8 mouse cellular contexts compared by ENCODE assay signal in genomic region chr10:75872915-75873542, GRCm38 (mm10). TPM values are rescaled to one million over a fixed set of nuclear protein-coding genes. Genes with fewer than 3 reads are reported as not detected.
DNase-seq lines count a peak whose midpoint lies in the region; ATAC-seq and TF ChIP-seq lines count a peak whose summit lies in the region.

No protein-coding gene starts in this region.

- peak overlapping the region; percentile 85 for H3K27ac ChIP-seq in forebrain, embryonic 14.5 days (ENCODE audit: low read depth, low read length)
- no peak overlapping the region for H3K27ac ChIP-seq in liver, embryonic 14.5 days
- H3K27ac ChIP-seq in neural tube, embryonic 11.5 days (ENCODE audit: low read depth, low read length): peak overlapping the region; percentile 81

- WGBS in forebrain, embryonic 14.5 days: 1% methylated on average over 11 of the region's 11 CpGs
- 5% methylated on average over 11 of the region's 11 CpGs for WGBS in liver, embryonic 14.5 days (ENCODE audit: insufficient replicate concordance)
- WGBS in neural tube, embryonic 11.5 days: 2% methylated on average over 11 of the region's 11 CpGs

- no peaks in the 10 kb centered on the region for H3K36me3 ChIP-seq in forebrain, embryonic 14.5 days (ENCODE audit: control insufficient read depth, insufficient read depth, low read length)
- H3K36me3 ChIP-seq in liver, embryonic 14.5 days (replicated peaks; ENCODE audit: control insufficient read depth, insufficient read depth, low read depth): no peaks in the 10 kb centered on the region
- H3K36me3 ChIP-seq in neural tube, embryonic 11.5 days (ENCODE audit: control insufficient read depth, insufficient read depth, low read length): no peaks in the 10 kb centered on the region

- TF ChIP-seq CTCF in liver, embryonic 14.5 days (IDR thresholded peaks at IDR 0.05; ENCODE audit: low read depth): no peak

- intact Hi-C loops in heart, postnatal 14 days (cut with DNase I): no loop called here

- DNase-seq in MN1 (ENCODE audit: low spot score): peak; percentile 92
- peak; percentile 95 for DNase-seq in cerebellum, adult 11-12 months
- peak; percentile 97 for DNase-seq in forebrain, embryonic 14.5 days (ENCODE audit: low spot score)
- peak; percentile 49 to 76 for DNase-seq in heart, postnatal 14 days
- peak; percentile 74 to 76 for DNase-seq in kidney, postnatal 4 days
- no peak for DNase-seq in liver, embryonic 14.5 days (ENCODE audit: low read depth in 3 of 3, low spot score in 3 of 3)
- peak; percentile 89 for DNase-seq in neural tube, embryonic 11.5 days (ENCODE audit: low spot score)
- DNase-seq in yolk sac, embryonic 10.5 days (ENCODE audit: low spot score): peak; percentile 70

- H3K9ac ChIP-seq in forebrain, embryonic 14.5 days (ENCODE audit: low read length): peak overlapping the region; percentile 61
- no peak overlapping the region for H3K9ac ChIP-seq in liver, embryonic 14.5 days (replicated peaks)
- peak overlapping the region; percentile 44 for H3K9ac ChIP-seq in neural tube, embryonic 11.5 days (ENCODE audit: low read length)

- peak overlapping the region; percentile 28 for H3K4me3 ChIP-seq in forebrain, embryonic 14.5 days (ENCODE audit: low read depth, low read length)
- H3K4me3 ChIP-seq in liver, embryonic 14.5 days (ENCODE audit: insufficient read depth in 1 of 2, low read depth in 2 of 2, low read length in 2 of 2): peak overlapping the region; percentile 47 to 63
- peak overlapping the region; percentile 26 for H3K4me3 ChIP-seq in neural tube, embryonic 11.5 days (ENCODE audit: low read depth, low read length)

- ATAC-seq in forebrain, embryonic 14.5 days: peak; percentile 98
- peak; percentile 80 for ATAC-seq in liver, embryonic 14.5 days (ENCODE audit: insufficient read depth)
- ATAC-seq in neural tube, embryonic 11.5 days (ENCODE audit: insufficient read depth, low FRiP score, low TSS enrichment): peak; percentile 99

- H3K4me1 ChIP-seq in forebrain, embryonic 14.5 days (ENCODE audit: control insufficient read depth, insufficient read depth, low read length): peaks cover 14% of the 10 kb centered on the region
- H3K4me1 ChIP-seq in liver, embryonic 14.5 days (replicated peaks; ENCODE audit: control insufficient read depth in 2 of 2, insufficient read depth in 2 of 2, low read length in 1 of 2): peaks cover 5 to 13% of the 10 kb centered on the region in 2 experiments
- peaks cover 7% of the 10 kb centered on the region; the same call in 1 of the 2 replicates for H3K4me1 ChIP-seq in neural tube, embryonic 11.5 days (ENCODE audit: control insufficient read depth, insufficient read depth, low read length)

- peak overlapping the region; percentile 63 for H3K4me2 ChIP-seq in forebrain, embryonic 14.5 days (ENCODE audit: low read length)
- peak overlapping the region; percentile 65 for H3K4me2 ChIP-seq in liver, embryonic 14.5 days (ENCODE audit: low read depth)
- H3K4me2 ChIP-seq in neural tube, embryonic 11.5 days (ENCODE audit: low read depth): peak overlapping the region; percentile 53

- H3K9me3 ChIP-seq in forebrain, embryonic 14.5 days (replicated peaks; ENCODE audit: control insufficient read depth, low read length): no peaks in the 10 kb centered on the region
- H3K9me3 ChIP-seq in liver, embryonic 14.5 days (ENCODE audit: control insufficient read depth, low read length): no peaks in the 10 kb centered on the region
- H3K9me3 ChIP-seq in neural tube, embryonic 11.5 days (ENCODE audit: control insufficient read depth, low read length): no peaks in the 10 kb centered on the region

- H3K27me3 ChIP-seq in forebrain, embryonic 14.5 days (replicated peaks; ENCODE audit: control insufficient read depth, insufficient read depth, low read length): no peaks in the 10 kb centered on the region
- no peaks in the 10 kb centered on the region for H3K27me3 ChIP-seq in liver, embryonic 14.5 days (ENCODE audit: control insufficient read depth, insufficient read depth, low read length)
- H3K27me3 ChIP-seq in neural tube, embryonic 11.5 days (ENCODE audit: control insufficient read depth, insufficient read depth, low read length): no peaks in the 10 kb centered on the region

- no peak for TF ChIP-seq EP300 in liver, embryonic 14.5 days (IDR thresholded peaks at IDR 0.05; ENCODE audit: low read depth)

RNA-seq across cellular contexts. Expression of gene Mif, which starts 13.0 kb away (rescaled TPM):
- 1,715 and 2,306 TPM in 2 replicates for polyA plus RNA-seq in forebrain, embryonic 14.5 days (2014; fragmentation: Nextera tagmentation; extraction: Ambion mirVana)
- total RNA-seq in heart, postnatal 14 days (2021): 100 to 1,000 TPM; 215 to 220 TPM
- 846 and 879 TPM in 2 replicates for polyA plus RNA-seq in liver, embryonic 14.5 days (2012; rRNA removed)
- 746 and 755 TPM in 2 replicates for polyA plus RNA-seq in liver, embryonic 14.5 days (2014; fragmentation: Nextera tagmentation; extraction: Ambion mirVana)
- 2,352 and 2,361 TPM in 2 replicates for polyA plus RNA-seq in neural tube, embryonic 11.5 days (2014; fragmentation: Nextera tagmentation; extraction: Ambion mirVana)

RNA-seq across cellular contexts. Expression of gene Derl3, which starts 20.2 kb away (rescaled TPM):
- 1.6 and 1.7 TPM in 2 replicates for polyA plus RNA-seq in forebrain, embryonic 14.5 days (2014; fragmentation: Nextera tagmentation; extraction: Ambion mirVana)
- under 1 TPM in 1 of 2 experiments, not detected in 1; 0.51 TPM for total RNA-seq in heart, postnatal 14 days (2021)
- polyA plus RNA-seq in liver, embryonic 14.5 days (2012; rRNA removed): 0.23 and 0.47 TPM in 2 replicates
- 0.18 TPM in 1 of 2 replicates, not detected in the other for polyA plus RNA-seq in liver, embryonic 14.5 days (2014; fragmentation: Nextera tagmentation; extraction: Ambion mirVana)
- polyA plus RNA-seq in neural tube, embryonic 11.5 days (2014; fragmentation: Nextera tagmentation; extraction: Ambion mirVana): 2.8 and 2.9 TPM in 2 replicates

RNA-seq across cellular contexts. Expression of gene Gstt2, which starts 35.8 kb away (rescaled TPM):
- 4.1 and 6.0 TPM in 2 replicates for polyA plus RNA-seq in forebrain, embryonic 14.5 days (2014; fragmentation: Nextera tagmentation; extraction: Ambion mirVana)
- 10 to 100 TPM in 1 of 2 experiments, 1 to 10 TPM in 1; 9.4 to 12.1 TPM for total RNA-seq in heart, postnatal 14 days (2021)
- polyA plus RNA-seq in liver, embryonic 14.5 days (2012; rRNA removed): 33.8 and 36.4 TPM in 2 replicates
- 42.7 and 43.7 TPM in 2 replicates for polyA plus RNA-seq in liver, embryonic 14.5 days (2014; fragmentation: Nextera tagmentation; extraction: Ambion mirVana)
- 6.5 and 7.2 TPM in 2 replicates for polyA plus RNA-seq in neural tube, embryonic 11.5 days (2014; fragmentation: Nextera tagmentation; extraction: Ambion mirVana)

RNA-seq across cellular contexts. Expression of gene Smarcb1, which starts 48.4 kb away (rescaled TPM):
- polyA plus RNA-seq in forebrain, embryonic 14.5 days (2014; fragmentation: Nextera tagmentation; extraction: Ambion mirVana): 253 and 292 TPM in 2 replicates
- 10 to 100 TPM; 26.1 to 29.1 TPM for total RNA-seq in heart, postnatal 14 days (2021)
- polyA plus RNA-seq in liver, embryonic 14.5 days (2012; rRNA removed): 21.2 and 28.5 TPM in 2 replicates
- 47.7 and 55.3 TPM in 2 replicates for polyA plus RNA-seq in liver, embryonic 14.5 days (2014; fragmentation: Nextera tagmentation; extraction: Ambion mirVana)
- 288 and 294 TPM in 2 replicates for polyA plus RNA-seq in neural tube, embryonic 11.5 days (2014; fragmentation: Nextera tagmentation; extraction: Ambion mirVana)

RNA-seq across cellular contexts. Expression of gene Gstt4, which starts 50.7 kb away (rescaled TPM):
- polyA plus RNA-seq in forebrain, embryonic 14.5 days (2014; fragmentation: Nextera tagmentation; extraction: Ambion mirVana): not detected in 2 replicates
- not detected for total RNA-seq in heart, postnatal 14 days (2021)
- polyA plus RNA-seq in liver, embryonic 14.5 days (2012; rRNA removed): not detected in 2 replicates
- polyA plus RNA-seq in liver, embryonic 14.5 days (2014; fragmentation: Nextera tagmentation; extraction: Ambion mirVana): 0.10 TPM in 1 of 2 replicates, not detected in the other
- not detected in 2 replicates for polyA plus RNA-seq in neural tube, embryonic 11.5 days (2014; fragmentation: Nextera tagmentation; extraction: Ambion mirVana)

Comparison
In these comparisons a context has a peak if more than half of its experiments do, and no peak if none do; other contexts are left out.
1. DNase-seq: peak in MN1 (single experiment), cerebellum, adult 11-12 months (single experiment), forebrain, embryonic 14.5 days (single experiment), heart, postnatal 14 days (2 of 2), kidney, postnatal 4 days (2 of 2), neural tube, embryonic 11.5 days (single experiment) and yolk sac, embryonic 10.5 days (single experiment); none in liver, embryonic 14.5 days (0 of 3).
2. Peak in every context shown above with its lines, with median percentiles within 50 percentile points of each other: ATAC-seq, H3K4me2 ChIP-seq and H3K4me3 ChIP-seq.